Mouse (Mus musculus): Measurements from ENCODE around the gene Ccser1. TPM values are rescaled to one million over a fixed set of nuclear protein-coding genes. Genes with fewer than 3 reads are reported as not detected.
"Not testable (repeated sequence)": the region's sequence is repeated elsewhere in the genome, so short reads cannot be mapped to it uniquely, and the experiment has no call there.

The Ccser1 gene
- total RNA-seq, 4 experiments from 2014 or later = 1.8 to 2.7 (median 2.1) TPM

GRCm38 (mm10) chr6:61223563-61223962 is 43.4 kb downstream of the Ccser1 start:
- DNase-seq (ENCODE audit: low spot score) = no peak

GRCm38 (mm10) chr6:61225302-61225701 is 45.2 kb downstream of the Ccser1 start:
- DNase-seq (ENCODE audit: low spot score) = no peak

- no peak for DNase-seq (ENCODE audit: low spot score)
Observed at GRCm38 (mm10) chr6:61230058-61230718, 50.1 kb downstream of the Ccser1 start.

- DNase-seq (ENCODE audit: low spot score) = no peak
Observed at GRCm38 (mm10) chr6:61233060-61233459, 52.9 kb downstream of the Ccser1 start.

- DNase-seq (ENCODE audit: low spot score) = no peak
Observed at GRCm38 (mm10) chr6:61233548-61234187, 53.5 kb downstream of the Ccser1 start.

- no peak for DNase-seq (ENCODE audit: low spot score)
Observed at GRCm38 (mm10) chr6:61240618-61241017, 60.5 kb downstream of the Ccser1 start.

- no peak for DNase-seq (ENCODE audit: low spot score)
Observed at GRCm38 (mm10) chr6:61242556-61242955, 62.4 kb downstream of the Ccser1 start.

GRCm38 (mm10) chr6:61246523-61246922 is 66.4 kb downstream of the Ccser1 start:
- no peak for DNase-seq (ENCODE audit: low spot score)

GRCm38 (mm10) chr6:61247842-61248472 is 67.8 kb downstream of the Ccser1 start:
- no peak for DNase-seq (ENCODE audit: low spot score)

GRCm38 (mm10) chr6:61248700-61249099 is 68.6 kb downstream of the Ccser1 start:
- no peak for DNase-seq (ENCODE audit: low spot score)

GRCm38 (mm10) chr6:61251232-61251631 is 71.1 kb downstream of the Ccser1 start:
- DNase-seq (ENCODE audit: low spot score) = no peak

GRCm38 (mm10) chr6:61252912-61253311 is 72.8 kb downstream of the Ccser1 start:
- no peak for DNase-seq (ENCODE audit: low spot score)

- not testable (repeated sequence) for DNase-seq (ENCODE audit: low spot score)
Observed at GRCm38 (mm10) chr6:61255874-61256273, 75.8 kb downstream of the Ccser1 start.

- DNase-seq (ENCODE audit: low spot score) = no peak
Observed at GRCm38 (mm10) chr6:61258847-61259634, 78.9 kb downstream of the Ccser1 start.

- DNase-seq (ENCODE audit: low spot score) = no peak
Observed at GRCm38 (mm10) chr6:61261381-61261780, 81.3 kb downstream of the Ccser1 start.

GRCm38 (mm10) chr6:61262448-61262847 is 82.3 kb downstream of the Ccser1 start:
- no peak for DNase-seq (ENCODE audit: low spot score)

- DNase-seq (ENCODE audit: low spot score) = no peak
Observed at GRCm38 (mm10) chr6:61263291-61263690, 83.2 kb downstream of the Ccser1 start.

- no peak for DNase-seq (ENCODE audit: low spot score)
Observed at GRCm38 (mm10) chr6:61271033-61271432, 90.9 kb downstream of the Ccser1 start.

GRCm38 (mm10) chr6:61273430-61273829 is 93.3 kb downstream of the Ccser1 start:
- DNase-seq (ENCODE audit: low spot score) = no peak

- DNase-seq (ENCODE audit: low spot score) = no peak
Observed at GRCm38 (mm10) chr6:61279506-61279905, 99.4 kb downstream of the Ccser1 start.

- peak; percentile 5 for DNase-seq (ENCODE audit: low spot score)
Observed at GRCm38 (mm10) chr6:61292927-61293326, 112.8 kb downstream of the Ccser1 start.

- DNase-seq (ENCODE audit: low spot score) = no peak
Observed at GRCm38 (mm10) chr6:61295535-61295934, 115.4 kb downstream of the Ccser1 start.
